Mouse (Mus musculus) lung, embryonic 15.5 days (tissue): ENCODE measurements around the gene Jchain. TPM values are rescaled to one million over a fixed set of nuclear protein-coding genes. Genes with fewer than 3 reads are reported as not detected.
A peak's percentile ranks its signal among the peaks of the same experiment; 100 is the strongest.
"Not testable (repeated sequence)": the region's sequence is repeated elsewhere in the genome, so short reads cannot be mapped to it uniquely, and the experiment has no call there.

Experiments
- ATAC-seq: fragments of 200-750 bp; cut with Nextera tagmentation; 2 replicates; pipeline ENCODE4 v1.8.0; 2017; ENCODE audit warnings: moderate number of reproducible peaks, borderline replicate concordance; ENCODE audit not compliant: low FRiP score, low TSS enrichment; ENCODE audit errors: extremely low read depth
- H3K27ac ChIP-seq: fragments of 300-500 bp; sonication (generic); 2 replicates; pipeline ENCODE4 v1.5.1; 2015; ENCODE audit warnings: moderate library complexity, mild to moderate bottlenecking, inconsistent platforms
- H3K27me3 ChIP-seq: fragments of 300-500 bp; sonication (generic); 2 replicates; pipeline ENCODE4 v1.6.1; 2015; ENCODE audit warnings: inconsistent platforms
- H3K36me3 ChIP-seq: fragments of 300-500 bp; sonication (generic); 2 replicates; pipeline ENCODE4 v1.6.1; 2015; ENCODE audit warnings: inconsistent platforms
- H3K4me1 ChIP-seq: fragments of 300-500 bp; sonication (generic); 2 replicates; pipeline ENCODE4 v1.6.1; 2015; ENCODE audit warnings: inconsistent platforms
- H3K4me2 ChIP-seq: fragments of 300-500 bp; sonication (generic); 2 replicates; pipeline ENCODE4 v1.6.1; 2015; ENCODE audit warnings: inconsistent platforms, mild to moderate bottlenecking, moderate library complexity
- H3K4me3 ChIP-seq: fragments of 300-500 bp; sonication (generic); 2 replicates; pipeline ENCODE4 v1.5.1; 2015; ENCODE audit warnings: mild to moderate bottlenecking, inconsistent platforms
- H3K9ac ChIP-seq: fragments of 300-500 bp; sonication (generic); 2 replicates; pipeline ENCODE4 v1.6.1; 2015; ENCODE audit warnings: inconsistent platforms
- H3K9me3 ChIP-seq: fragments of 300-500 bp; sonication (generic); 2 replicates; pipeline ENCODE4 v1.6.1; 2016; ENCODE audit warnings: inconsistent platforms
- WGBS: fragments of 180-500 bp; shearing (Covaris S2); methylation state at CpG from one replicate; pipeline ENCODE4 v1.1.7; 2015; 5-methylcytosine and 5-hydroxymethylcytosine counted together
- polyA plus RNA-seq: library from polyadenylated mRNA; unstranded; fragments of >200 nt; fragmentation: Nextera tagmentation; extraction: Ambion mirVana; gene quantifications from 2 replicates; pipeline ENCODE4 v1.2.1, GENCODE M21; 2015

The Jchain gene
- polyA plus RNA-seq, 1 experiment from 2014 or later: not detected

- H3K4me1 ChIP-seq: peaks cover 12% of the 10 kb centered on the region
- no peak overlapping the region for H3K9ac ChIP-seq
- no peak overlapping the region for H3K27ac ChIP-seq
- no peak overlapping the region for H3K4me2 ChIP-seq
- ATAC-seq: no peak
- H3K36me3 ChIP-seq: peaks cover 7% of the 10 kb centered on the region; the same call in 1 of the 2 replicates
- no peaks in the 10 kb centered on the region for H3K9me3 ChIP-seq
- WGBS: 7% methylated on average over 1 of the region's 1 CpGs
- H3K4me3 ChIP-seq: no peak overlapping the region
- no peaks in the 10 kb centered on the region for H3K27me3 ChIP-seq
Observed at GRCm38 (mm10) chr5:88558991-88559390, 31.3 kb upstream of the Jchain start.

GRCm38 (mm10) chr5:88554086-88554886 lies 26.6 kb upstream of the Jchain start, which contains the start of gene Utp3:
Gene Utp3 (plus strand): TSS chr5:88554462.
- peak within 1 kb of the TSS; percentile 57 for H3K4me3 ChIP-seq
- H3K36me3 ChIP-seq: peaks cover 7% of the 10 kb centered on the region; the same call in 1 of the 2 replicates
- H3K27me3 ChIP-seq: no peaks in the 10 kb centered on the region
- peak; percentile 96 for ATAC-seq
- peak within 1 kb of the TSS; percentile 81 for H3K4me2 ChIP-seq
- H3K9me3 ChIP-seq: no peaks in the 10 kb centered on the region
- peak within 1 kb of the TSS; percentile 93 for H3K27ac ChIP-seq
- H3K4me1 ChIP-seq: peaks cover 12% of the 10 kb centered on the region
- WGBS: under 1% methylated on average over 74 of the region's 76 CpGs
- peak within 1 kb of the TSS; percentile 67 for H3K9ac ChIP-seq

- 7% methylated on average over 29 of the region's 29 CpGs for WGBS
- Histone ChIP-seq H3K9ac (peak overlapping the region; percentile 66), H3K9me3 (no peaks in the 10 kb centered on the region), H3K4me1 (peaks cover 12% of the 10 kb centered on the region), H3K4me3 (peak overlapping the region; percentile 57), H3K36me3 (peaks cover 7% of the 10 kb centered on the region; the same call in 1 of the 2 replicates), H3K4me2 (peak overlapping the region; percentile 64), H3K27ac (peak overlapping the region; percentile 93), H3K27me3 (no peaks in the 10 kb centered on the region)
- peak; percentile 70 for ATAC-seq
Observed at GRCm38 (mm10) chr5:88553271-88554085, 25.8 kb upstream of the Jchain start.

GRCm38 (mm10) chr5:88545536-88545935 lies 17.8 kb upstream of the Jchain start:
- H3K9me3 ChIP-seq: no peaks in the 10 kb centered on the region
- no peak overlapping the region for H3K9ac ChIP-seq
- H3K4me1 ChIP-seq: no peaks in the 10 kb centered on the region
- ATAC-seq: no peak
- no peaks in the 10 kb centered on the region for H3K27me3 ChIP-seq
- no peak overlapping the region for H3K4me2 ChIP-seq
- H3K36me3 ChIP-seq: no peaks in the 10 kb centered on the region
- 79% methylated on average over 7 of the region's 7 CpGs for WGBS
- no peak overlapping the region for H3K4me3 ChIP-seq
- H3K27ac ChIP-seq: no peak overlapping the region

- not testable (repeated sequence) for H3K9me3 ChIP-seq, H3K4me2 ChIP-seq, ATAC-seq, H3K36me3 ChIP-seq, H3K9ac ChIP-seq, H3K4me3 ChIP-seq, H3K27ac ChIP-seq, H3K4me1 ChIP-seq, H3K27me3 ChIP-seq
- WGBS: 83% methylated on average over 1 of the region's 1 CpGs
Observed at GRCm38 (mm10) chr5:88544411-88544810, 16.7 kb upstream of the Jchain start.

GRCm38 (mm10) chr5:88542651-88543282 lies 15.1 kb upstream of the Jchain start:
- H3K27me3 ChIP-seq: no peaks in the 10 kb centered on the region
- H3K9me3 ChIP-seq: no peaks in the 10 kb centered on the region
- WGBS: 52% methylated on average over 5 of the region's 5 CpGs
- no peaks in the 10 kb centered on the region for H3K36me3 ChIP-seq
- H3K27ac ChIP-seq: no peak overlapping the region
- H3K4me1 ChIP-seq: no peaks in the 10 kb centered on the region
- no peak overlapping the region for H3K4me3 ChIP-seq
- no peak for ATAC-seq
- no peak overlapping the region for H3K4me2 ChIP-seq
- H3K9ac ChIP-seq: no peak overlapping the region

- no peaks in the 10 kb centered on the region for H3K4me1 ChIP-seq
- H3K4me2 ChIP-seq: no peak overlapping the region
- no peak overlapping the region for H3K27ac ChIP-seq
- H3K9me3 ChIP-seq: no peaks in the 10 kb centered on the region
- no peaks in the 10 kb centered on the region for H3K36me3 ChIP-seq
- no peak for ATAC-seq
- H3K27me3 ChIP-seq: no peaks in the 10 kb centered on the region
- H3K9ac ChIP-seq: no peak overlapping the region
- no peak overlapping the region for H3K4me3 ChIP-seq
Observed at GRCm38 (mm10) chr5:88540845-88541244, 13.2 kb upstream of the Jchain start.

GRCm38 (mm10) chr5:88534697-88535096 lies 7.0 kb upstream of the Jchain start:
- no peak for ATAC-seq
- H3K4me2 ChIP-seq: no peak overlapping the region
- H3K9me3 ChIP-seq: no peaks in the 10 kb centered on the region
- WGBS: 53% methylated on average over 3 of the region's 3 CpGs
- H3K36me3 ChIP-seq: no peaks in the 10 kb centered on the region
- H3K27ac ChIP-seq: no peak overlapping the region
- H3K4me1 ChIP-seq: no peaks in the 10 kb centered on the region
- H3K27me3 ChIP-seq: no peaks in the 10 kb centered on the region
- H3K4me3 ChIP-seq: no peak overlapping the region
- H3K9ac ChIP-seq: no peak overlapping the region

GRCm38 (mm10) chr5:88530908-88531307 lies 3.2 kb upstream of the Jchain start:
- no peak overlapping the region for H3K27ac ChIP-seq
- H3K36me3 ChIP-seq: no peaks in the 10 kb centered on the region
- no peaks in the 10 kb centered on the region for H3K27me3 ChIP-seq
- H3K4me2 ChIP-seq: no peak overlapping the region
- ATAC-seq: no peak
- no peak overlapping the region for H3K9ac ChIP-seq
- 55% methylated on average over 1 of the region's 1 CpGs for WGBS
- no peaks in the 10 kb centered on the region for H3K9me3 ChIP-seq
- no peaks in the 10 kb centered on the region for H3K4me1 ChIP-seq
- H3K4me3 ChIP-seq: no peak overlapping the region

- no peak overlapping the region for H3K4me2 ChIP-seq
- ATAC-seq: no peak
- no peaks in the 10 kb centered on the region for H3K4me1 ChIP-seq
- H3K9ac ChIP-seq: no peak overlapping the region
- no peak overlapping the region for H3K4me3 ChIP-seq
- H3K27ac ChIP-seq: no peak overlapping the region
- 2% methylated on average over 2 of the region's 2 CpGs for WGBS
- H3K9me3 ChIP-seq: no peaks in the 10 kb centered on the region
- H3K27me3 ChIP-seq: no peaks in the 10 kb centered on the region
- no peaks in the 10 kb centered on the region for H3K36me3 ChIP-seq
Observed at GRCm38 (mm10) chr5:88519232-88519631, 8.5 kb downstream of the Jchain start.

GRCm38 (mm10) chr5:88508990-88509389 lies 18.7 kb downstream of the Jchain start:
- no peaks in the 10 kb centered on the region for H3K9me3 ChIP-seq
- no peak overlapping the region for H3K4me3 ChIP-seq
- H3K27me3 ChIP-seq: no peaks in the 10 kb centered on the region
- 78% methylated on average over 1 of the region's 1 CpGs for WGBS
- no peak for ATAC-seq
- H3K9ac ChIP-seq: no peak overlapping the region
- no peaks in the 10 kb centered on the region for H3K36me3 ChIP-seq
- H3K27ac ChIP-seq: no peak overlapping the region
- H3K4me1 ChIP-seq: no peaks in the 10 kb centered on the region
- no peak overlapping the region for H3K4me2 ChIP-seq

GRCm38 (mm10) chr5:88508555-88508954 lies 19.1 kb downstream of the Jchain start:
- WGBS: 46% methylated on average over 1 of the region's 1 CpGs
- Histone ChIP-seq H3K4me3 (no peak overlapping the region), H3K4me1 (no peaks in the 10 kb centered on the region), H3K9me3 (no peaks in the 10 kb centered on the region), H3K9ac (no peak overlapping the region), H3K27me3 (no peaks in the 10 kb centered on the region), H3K36me3 (no peaks in the 10 kb centered on the region), H3K4me2 (no peak overlapping the region), H3K27ac (no peak overlapping the region)
- ATAC-seq: no peak
